Mouse (Mus musculus) megakaryocyte, embryonic 14.5 days (primary cell): ENCODE measurements around the gene Socs7.

Experiments
- FLI1 ChIP-seq: IDR thresholded peaks from 2 replicates; pipeline ENCODE4 v1.6.1; 2012; ENCODE audit warnings: low read length, inconsistent platforms, mixed read lengths
- GATA1 ChIP-seq: IDR thresholded peaks from 3 replicates; pipeline ENCODE4 v1.6.1; 2012; ENCODE audit warnings: mixed read lengths, low read length, inconsistent platforms, borderline replicate concordance

GRCm38 (mm10) chr11:97338977-97339315 is 23.4 kb upstream of the Socs7 start:
- TF ChIP-seq FLI1 (no peak), GATA1 (no peak)
